Mouse (Mus musculus): ENCODE data around the gene Rassf3. TPM values are rescaled to one million over a fixed set of nuclear protein-coding genes. Genes with fewer than 3 reads are reported as not detected.

The Rassf3 gene
- total RNA-seq, 2 experiments from 2014 or later = 39.4 to 49.7 TPM

DNA sequence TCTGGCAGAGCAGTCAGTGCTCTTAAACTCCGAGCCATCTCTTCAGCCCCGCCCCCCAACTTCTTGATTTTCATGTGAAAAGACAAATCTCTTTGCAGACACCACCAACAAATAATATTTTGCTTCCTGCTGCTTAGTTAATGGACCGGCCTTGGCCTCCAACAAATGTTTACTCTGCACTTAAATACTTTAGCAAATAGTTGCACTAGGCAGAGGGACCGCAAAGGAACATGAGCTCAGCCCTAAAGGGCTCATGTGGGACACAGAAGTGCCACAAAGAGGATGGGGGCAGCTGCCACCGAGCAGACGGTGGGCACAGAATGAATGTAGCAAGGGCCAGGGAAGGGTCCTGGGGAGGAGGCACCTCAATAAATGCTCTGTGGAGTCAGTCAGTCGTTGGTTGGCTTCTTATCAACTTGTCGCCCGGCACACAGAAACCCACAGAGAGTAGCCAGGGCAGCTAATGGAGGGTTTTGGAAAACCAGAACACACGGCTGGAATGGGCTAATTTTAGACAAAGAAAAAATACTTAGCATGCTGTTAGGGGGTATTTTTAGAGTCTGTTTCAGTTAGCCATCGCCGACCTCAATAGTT lies 44.0 kb downstream of the Rassf3 start:
- no peak for DNase-seq (ENCODE audit: low spot score in 2 of 2)

GRCm38 (mm10) chr10:121430764-121431540 lies 45.2 kb downstream of the Rassf3 start:
- no peak for DNase-seq (ENCODE audit: low spot score in 2 of 2)

DNA sequence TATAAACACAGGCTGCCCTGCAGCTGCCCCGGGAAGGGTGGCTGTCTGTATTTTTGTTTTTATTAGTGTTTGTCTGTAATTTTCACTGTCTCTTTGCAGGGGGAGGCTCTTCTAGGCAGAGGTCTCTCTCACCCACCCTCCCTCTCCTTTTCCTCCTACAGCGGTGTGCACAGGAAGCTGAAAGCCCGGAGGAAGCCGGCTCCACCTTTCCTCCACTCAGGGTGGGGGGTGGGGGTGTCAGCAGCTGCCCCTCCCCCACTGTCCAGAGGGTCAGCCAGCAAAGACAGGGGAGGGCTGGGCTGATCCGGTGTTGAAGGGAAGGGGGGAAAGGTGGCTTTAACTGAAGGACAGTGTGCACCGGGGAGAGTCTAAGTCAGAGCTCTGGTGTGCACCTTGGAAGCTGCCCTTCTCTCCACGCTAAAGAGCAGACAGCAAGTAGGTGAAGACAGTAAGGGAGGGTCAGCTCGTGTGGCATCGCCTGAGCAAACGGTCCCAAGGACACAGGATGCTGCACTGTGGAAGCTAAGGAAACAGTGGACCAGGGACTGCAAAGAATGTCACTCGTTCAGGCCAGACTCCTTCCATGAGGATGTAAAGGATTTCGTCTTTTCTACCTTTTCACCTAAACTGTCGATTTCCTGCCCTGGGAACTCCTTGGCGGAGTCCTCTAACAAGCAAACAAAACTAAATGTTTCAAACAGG lies 46.0 kb downstream of the Rassf3 start:
- no peak for DNase-seq (ENCODE audit: low spot score in 2 of 2)

DNA sequence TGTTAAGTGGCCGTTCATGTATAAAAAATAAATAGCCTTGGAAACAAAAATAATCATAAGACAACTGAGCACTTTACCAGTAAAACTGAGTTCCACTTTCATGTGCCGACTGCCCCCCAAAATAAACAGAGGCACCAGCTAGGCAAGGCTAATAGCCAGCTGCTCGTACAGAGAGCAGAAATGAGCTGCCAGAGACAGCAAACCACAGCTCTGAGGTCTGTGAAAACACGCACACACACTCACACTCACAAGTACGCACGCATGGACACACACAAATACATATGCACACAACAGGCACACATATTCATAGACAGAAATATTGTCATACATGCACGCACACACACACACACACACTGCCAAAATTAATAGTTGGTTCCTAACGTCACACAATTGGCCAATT lies 46.6 kb downstream of the Rassf3 start:
- no peak for DNase-seq (ENCODE audit: low spot score in 2 of 2)

DNA sequence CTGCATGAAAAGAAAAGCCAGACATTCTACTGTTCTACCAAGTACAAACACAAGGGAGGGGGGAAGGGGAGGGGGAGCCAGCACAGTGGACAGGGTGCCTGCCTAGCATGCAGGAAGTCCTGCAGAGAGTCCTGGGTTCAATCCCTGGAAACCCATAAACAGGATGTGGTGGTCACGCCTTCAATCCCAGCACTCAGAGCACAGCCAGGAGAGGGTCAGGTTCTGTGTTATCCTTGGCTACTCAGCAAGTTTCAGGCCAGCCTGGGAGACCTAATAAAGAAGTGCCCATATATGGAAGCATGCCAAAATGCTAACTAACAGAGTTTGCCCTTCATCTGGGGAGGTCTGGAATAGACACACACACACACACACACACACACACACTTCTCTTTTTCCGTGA lies 47.1 kb downstream of the Rassf3 start:
- DNase-seq (ENCODE audit: low spot score in 2 of 2) = no peak

DNA sequence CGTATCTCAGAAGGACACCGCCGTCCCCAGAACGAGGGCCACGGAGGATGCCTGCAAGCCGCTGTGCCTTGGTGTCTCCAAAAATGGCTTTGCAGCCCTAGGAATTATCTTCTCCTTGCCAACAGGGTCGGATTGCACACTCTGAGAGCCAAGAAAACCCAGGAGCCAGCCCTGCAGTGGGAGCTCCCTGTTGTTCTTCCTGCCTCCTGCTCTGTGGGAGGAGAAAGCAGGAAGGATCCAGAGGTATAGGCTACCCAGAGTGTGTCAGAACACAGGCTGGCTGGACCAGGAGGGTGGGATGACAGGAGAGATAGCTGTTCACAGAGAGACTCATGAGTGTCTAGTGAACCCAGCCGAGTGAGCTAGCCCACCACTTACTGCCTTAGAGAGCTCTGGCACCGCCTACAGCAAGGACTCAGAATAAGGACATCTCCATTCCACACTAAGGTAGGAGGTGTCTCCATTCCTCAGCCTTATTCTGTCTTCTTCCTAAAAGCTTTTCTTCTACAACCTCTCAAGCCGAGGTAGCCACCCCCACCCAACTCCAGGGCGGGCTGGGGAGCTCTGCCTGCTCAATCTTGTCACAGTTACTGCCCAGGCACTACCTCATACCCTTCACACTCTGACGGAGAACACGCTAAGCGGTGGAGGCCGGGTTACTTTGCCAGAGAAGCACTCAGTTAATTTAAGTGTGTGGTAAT lies 48.0 kb downstream of the Rassf3 start:
- DNase-seq (ENCODE audit: low spot score in 2 of 2) = peak; percentile 50 to 65

DNA sequence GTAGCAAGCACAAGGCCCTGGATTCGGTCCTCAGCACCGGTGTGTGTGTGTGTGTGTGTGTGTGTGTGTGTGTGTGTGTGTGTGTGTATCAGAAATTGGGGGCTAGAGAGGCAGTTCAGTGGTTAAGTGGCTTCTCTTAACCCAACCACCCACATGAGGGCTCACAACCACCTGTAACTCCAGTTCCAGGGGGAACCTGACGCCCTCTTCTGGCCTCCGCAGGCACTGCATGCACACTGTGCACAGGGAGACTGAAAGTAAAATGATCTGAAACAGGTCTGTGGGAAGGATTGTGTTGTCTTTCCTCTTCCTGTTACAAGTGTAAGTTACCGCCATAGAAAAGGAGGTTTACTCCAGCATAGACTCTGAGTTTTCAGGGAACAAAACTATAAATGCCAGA lies 49.0 kb downstream of the Rassf3 start:
- no peak for DNase-seq (ENCODE audit: low spot score in 2 of 2)

DNA sequence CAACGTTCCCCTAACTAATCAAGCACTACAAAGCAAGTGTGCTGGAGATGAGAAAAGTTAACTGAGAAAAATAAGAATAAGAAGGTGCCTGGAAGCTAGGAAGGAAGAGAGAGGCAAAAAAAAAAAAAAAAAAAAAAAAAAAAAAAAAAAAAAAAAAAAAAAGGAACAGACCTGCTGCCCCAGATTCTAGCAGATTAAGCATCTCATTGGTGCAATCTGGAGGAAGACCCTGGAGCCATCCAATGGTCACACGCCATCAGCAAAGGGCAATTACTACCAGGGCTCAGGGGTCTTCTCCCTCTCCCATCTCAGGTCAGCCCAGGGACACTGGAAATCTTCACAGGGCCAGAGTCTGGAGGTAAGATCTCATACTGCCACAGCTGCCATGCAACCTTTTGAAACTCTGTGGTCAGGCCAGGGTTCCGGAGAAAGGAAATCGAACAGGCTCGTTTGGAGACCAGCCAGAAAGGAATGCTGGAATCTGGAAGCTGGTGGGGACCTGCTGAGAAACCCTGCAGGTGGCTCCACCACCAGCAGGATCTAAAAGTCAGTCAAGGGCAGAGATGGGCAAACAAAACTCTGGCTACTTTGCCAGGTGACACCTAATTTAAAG lies 49.6 kb downstream of the Rassf3 start:
- DNase-seq (ENCODE audit: low spot score in 2 of 2) = no peak

DNA sequence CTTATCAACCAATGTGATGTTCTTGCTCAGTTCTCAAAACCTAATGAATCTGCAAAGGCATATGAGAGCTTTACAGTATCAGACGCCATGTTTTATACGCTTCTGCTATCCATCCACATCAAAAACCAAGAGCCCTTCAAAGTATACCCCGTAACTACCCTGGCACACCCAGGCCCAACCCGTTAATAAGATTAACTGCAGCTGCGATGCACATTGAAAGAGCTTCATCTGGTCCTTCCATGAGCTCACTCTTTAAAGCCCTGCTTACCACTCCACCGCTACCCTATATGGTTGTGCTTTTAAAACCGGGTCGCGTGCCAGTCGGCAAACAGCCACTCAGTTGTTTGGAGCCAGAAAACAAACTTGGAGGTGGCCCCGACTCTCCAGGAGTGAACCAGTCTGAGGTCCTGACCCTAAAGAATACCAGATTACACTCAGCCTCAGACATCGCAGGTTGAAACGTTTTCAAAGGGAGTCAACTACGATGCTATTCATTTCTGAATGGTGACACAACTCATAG lies 50.6 kb downstream of the Rassf3 start:
- DNase-seq (ENCODE audit: low spot score in 2 of 2) = no peak

GRCm38 (mm10) chr10:121425079-121425478 lies 51.1 kb downstream of the Rassf3 start:
- DNase-seq (ENCODE audit: low spot score in 2 of 2) = no peak

- no peak for DNase-seq (ENCODE audit: low spot score in 2 of 2)
These were observed 51.7 kb downstream of the Rassf3 start for GRCm38 (mm10) chr10:121424455-121424854.

DNA sequence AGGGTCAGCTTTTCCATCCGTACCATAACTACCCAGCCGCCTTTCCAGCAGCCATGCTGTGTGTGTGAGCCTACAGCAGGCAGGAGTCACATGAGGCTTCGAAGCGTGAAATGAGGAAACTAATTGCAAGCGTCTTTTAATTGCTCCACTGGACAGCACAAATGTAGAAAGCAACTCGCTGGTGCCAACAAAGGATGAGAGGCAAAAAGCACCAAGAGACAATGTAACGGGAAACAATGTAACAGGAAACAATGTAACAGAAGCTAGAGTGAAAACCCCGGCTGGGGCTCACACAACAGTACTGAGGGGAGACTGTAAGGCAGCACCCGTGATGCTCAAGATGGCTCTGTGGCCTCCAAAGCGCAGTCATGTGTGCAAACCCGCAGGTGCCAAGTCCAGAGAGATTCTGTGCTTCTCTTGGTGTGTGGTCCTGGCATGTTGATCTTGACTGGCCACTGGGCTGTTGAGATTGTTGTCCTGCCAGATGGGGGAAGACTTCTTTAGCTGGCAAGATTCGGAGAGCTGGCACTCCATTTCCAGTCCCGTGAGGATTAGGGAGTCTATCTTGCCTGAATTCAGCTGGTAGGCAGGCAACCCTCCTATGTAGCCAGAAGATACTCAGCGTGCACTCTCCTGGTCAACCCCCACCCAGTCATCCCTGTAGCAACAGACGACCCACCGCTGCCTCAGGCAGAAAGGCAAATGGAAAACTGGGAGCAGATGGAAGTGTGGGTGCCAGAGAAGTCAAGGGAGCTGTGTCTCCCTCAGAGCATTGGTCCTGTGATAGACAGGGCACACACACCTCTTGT lies 52.4 kb downstream of the Rassf3 start:
- no peak for DNase-seq (ENCODE audit: low spot score in 2 of 2)

DNA sequence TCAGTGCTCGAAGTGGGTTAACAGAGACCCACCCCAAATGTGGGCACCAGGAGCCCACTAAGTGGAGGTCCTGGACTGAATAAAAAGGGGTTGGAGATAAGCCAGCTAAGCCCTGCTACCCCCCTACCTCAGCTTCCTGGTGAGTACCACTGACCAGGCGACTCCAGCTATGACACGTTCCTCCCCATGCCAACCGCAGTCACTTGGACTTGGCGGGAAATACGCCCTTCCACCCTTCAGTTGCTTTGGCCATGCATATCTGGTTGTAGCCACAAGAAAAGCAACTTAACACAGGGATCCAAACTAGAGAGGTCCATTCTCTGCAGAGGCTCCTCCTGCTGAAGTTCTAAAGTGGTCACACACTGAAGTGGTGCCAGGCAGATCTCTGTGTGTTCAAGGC lies 53.9 kb downstream of the Rassf3 start:
- no peak for DNase-seq (ENCODE audit: low spot score in 2 of 2)

GRCm38 (mm10) chr10:121421657-121422290 lies 54.4 kb downstream of the Rassf3 start:
- DNase-seq (ENCODE audit: low spot score in 2 of 2) = no peak

DNA sequence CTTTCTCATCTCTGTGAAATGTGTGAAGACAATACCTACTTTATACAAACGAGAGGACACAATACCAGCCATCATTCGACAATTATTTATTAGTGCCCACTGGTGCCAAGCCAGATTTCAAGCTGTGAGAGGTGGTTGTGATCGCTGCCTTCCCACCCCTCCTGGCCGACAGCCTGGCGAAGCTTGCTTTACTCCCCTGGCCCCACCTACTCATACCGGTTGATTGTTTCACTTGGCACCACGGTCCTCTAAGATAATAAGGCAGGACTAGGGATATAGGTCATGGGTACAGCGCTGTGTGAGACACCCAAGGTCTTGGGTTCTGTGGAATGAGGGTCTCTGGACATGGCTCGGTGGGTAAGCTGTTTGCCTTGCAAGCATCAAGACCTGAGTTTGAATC lies 55.1 kb downstream of the Rassf3 start:
- no peak for DNase-seq (ENCODE audit: low spot score in 2 of 2)

DNA sequence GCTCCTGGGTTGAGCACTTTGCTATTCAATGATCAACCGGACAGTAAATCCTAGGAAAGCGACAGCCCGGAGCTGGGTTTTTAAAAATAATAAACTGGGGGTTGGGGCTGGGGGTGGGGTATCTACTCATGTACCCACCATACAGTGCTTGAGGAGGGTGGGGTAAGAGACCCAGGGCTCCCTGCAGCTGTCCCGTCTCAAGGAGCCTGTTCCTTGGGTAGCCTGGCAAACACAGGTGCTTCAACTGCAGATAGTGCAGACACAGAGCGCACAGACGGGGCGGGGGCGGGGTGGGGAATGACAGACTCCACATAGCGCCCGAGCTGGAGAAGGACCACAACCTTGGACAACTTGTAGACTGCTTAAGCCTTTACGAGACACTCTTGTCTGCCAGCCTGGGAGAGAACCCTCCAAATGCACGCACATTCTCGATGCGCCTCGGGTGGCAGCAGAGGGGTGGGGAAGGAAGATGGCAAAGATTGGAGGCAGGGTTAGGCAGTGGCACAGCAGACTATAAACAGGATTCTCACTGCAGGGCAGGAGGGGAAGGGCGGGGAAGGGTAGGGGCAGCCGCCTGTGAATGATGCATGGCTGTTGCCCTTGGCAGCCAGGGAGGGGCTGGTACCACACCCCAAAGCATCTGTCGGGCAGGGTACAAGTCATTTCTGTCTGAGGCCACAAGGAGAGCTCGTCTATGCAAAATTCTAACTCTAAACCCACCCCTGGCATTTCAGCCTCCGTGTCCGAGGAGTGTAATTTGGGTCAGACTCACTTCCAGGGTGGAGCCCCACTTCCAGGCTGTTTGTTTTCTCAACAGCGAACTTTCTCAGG lies 56.3 kb downstream of the Rassf3 start:
- no peak for DNase-seq (ENCODE audit: low spot score in 2 of 2)

GRCm38 (mm10) chr10:121418835-121419234 lies 57.3 kb downstream of the Rassf3 start:
- no peak for DNase-seq (ENCODE audit: low spot score in 2 of 2)

- no peak for DNase-seq (ENCODE audit: low spot score in 2 of 2)
These were observed 62.0 kb downstream of the Rassf3 start for GRCm38 (mm10) chr10:121414127-121414526.

DNA sequence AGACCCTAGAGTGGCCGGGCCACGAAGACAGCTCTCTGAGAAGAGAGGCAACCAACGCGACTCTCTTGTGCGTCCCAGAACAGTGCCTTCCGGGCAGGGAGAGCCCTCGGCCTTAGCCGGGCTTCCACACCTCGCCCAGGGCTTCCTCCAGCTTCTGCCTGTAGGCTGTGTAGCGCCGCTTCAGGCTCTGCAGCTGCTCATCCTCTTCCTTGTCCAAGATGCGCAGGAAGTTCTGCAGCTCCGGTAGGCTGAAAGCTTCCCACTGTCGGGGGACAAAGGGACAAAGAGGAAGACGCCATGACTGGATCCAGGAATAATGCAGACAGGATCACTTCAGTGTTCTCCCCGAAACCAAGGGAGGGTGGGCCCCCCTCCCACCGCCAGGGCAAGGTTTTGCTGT lies 63.3 kb downstream of the Rassf3 start:
- DNase-seq (ENCODE audit: low spot score in 2 of 2) = no peak
